Mouse (Mus musculus) left cerebral cortex, adult 2 months (tissue): ENCODE results near the gene Car7. TPM values are rescaled to one million over a fixed set of nuclear protein-coding genes. Genes with fewer than 3 reads are reported as not detected.
A peak's percentile ranks its signal among the peaks of the same experiment; 100 is the strongest.

Experiments
- DNase-seq, 2 experiments: peaks; one replicate each; pipeline ENCODE4 v3.0.0; 2021 to 2022; ENCODE audit warnings: low spot score in 2 of 2, mixed read lengths in 1 of 2; ENCODE audit errors: extremely low spot score in 1 of 2
- H3K27ac ChIP-seq: fragments of 200-600 bp; 2 replicates; pipeline ENCODE4 v1.8.1; 2022
- H3K4me3 ChIP-seq: fragments of 200-600 bp; 2 replicates; pipeline ENCODE4 v1.8.1; 2022
- CTCF ChIP-seq: fragments of 200-600 bp; IDR thresholded peaks from 2 replicates; pipeline ENCODE4 v1.8.1; 2022; ENCODE audit warnings: antibody characterized with exemption, mild to moderate bottlenecking, moderate library complexity
- intact Hi-C: fragments of 180-260 bp; cut with DNase I; formaldehyde crosslinking; loops from one replicate; pipeline ENCODE4 v1.15.1; 2025
- total RNA-seq, 2 experiments: library from RNA; stranded (reverse); gene quantifications; 2 replicates each; pipeline ENCODE4 v1.2.3; 2021

Gene Car7
- total RNA-seq, 2 experiments from 2014 or later, result 31.9 to 32.3 TPM

DNA sequence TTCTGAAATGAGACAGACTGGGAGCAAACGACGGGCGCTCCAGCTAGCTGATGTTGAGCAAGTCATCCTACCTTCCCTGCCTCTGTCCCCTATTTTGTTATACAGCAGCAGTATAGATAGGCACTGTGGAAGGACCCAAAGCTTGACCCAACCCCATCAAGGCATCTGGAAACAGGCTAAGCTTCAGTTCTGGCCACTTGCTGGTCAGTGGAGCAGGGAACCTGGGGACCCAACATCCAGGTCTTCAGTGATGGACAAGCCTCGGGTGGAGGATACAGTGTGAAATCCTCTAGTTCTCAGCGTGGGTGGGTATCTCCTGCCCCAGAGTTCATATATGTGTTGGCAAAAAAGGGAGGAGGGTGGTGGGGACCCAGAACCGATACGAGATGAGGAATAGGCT, 5.7 kb downstream of the Car7 start:
- intact Hi-C loops, result no loop called here
- peak overlapping the region; percentile 98 for H3K27ac ChIP-seq
- H3K4me3 ChIP-seq, result peak overlapping the region; percentile 65
- DNase-seq, result no peak
- TF ChIP-seq CTCF, result no peak

DNA sequence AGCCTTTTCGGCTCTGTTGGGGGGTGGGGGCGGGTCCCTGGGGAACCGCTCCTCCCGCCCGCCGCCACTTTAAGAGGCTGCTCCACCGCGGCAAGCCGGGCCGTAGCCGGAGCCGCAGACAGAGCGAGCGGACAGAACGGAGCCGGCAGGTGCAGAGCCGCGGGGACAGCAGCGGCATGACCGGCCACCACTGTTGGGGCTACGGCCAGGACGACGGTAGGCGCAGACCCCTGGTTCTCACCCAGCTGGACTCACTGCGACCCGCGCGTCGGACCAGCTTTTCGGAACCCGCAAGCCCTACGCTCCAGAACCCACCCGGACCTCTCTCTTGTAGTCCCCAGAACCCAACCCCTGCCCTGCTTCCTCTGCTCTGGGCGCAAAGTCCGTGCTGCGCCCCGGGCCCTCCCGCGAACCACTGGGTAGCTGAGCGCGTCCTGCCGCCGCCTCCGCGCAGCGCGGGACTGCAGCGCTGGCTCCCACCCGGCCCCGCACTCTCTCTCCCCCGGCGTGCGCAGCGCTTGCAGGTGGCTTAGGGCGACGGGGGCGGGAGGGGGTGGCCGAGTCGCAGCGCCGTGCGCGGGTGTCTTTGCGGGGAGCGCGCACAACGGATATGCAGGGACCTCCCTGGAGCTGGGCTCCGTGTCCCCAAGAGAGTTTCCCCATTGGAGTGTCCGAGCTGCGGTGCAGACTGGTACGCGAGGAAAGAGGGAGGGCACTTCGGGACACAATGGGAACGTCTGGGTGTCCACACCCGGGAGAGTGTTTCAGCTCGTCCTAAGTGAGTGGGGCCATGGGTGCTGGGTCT, 6.4 kb downstream of the Car7 start:
- TF ChIP-seq CTCF, result no peak
- intact Hi-C loops, result no loop called here
- DNase-seq, result peak; percentile 51 to 70
- H3K4me3 ChIP-seq, result peak overlapping the region; percentile 65
- H3K27ac ChIP-seq, result peak overlapping the region; percentile 98

DNA sequence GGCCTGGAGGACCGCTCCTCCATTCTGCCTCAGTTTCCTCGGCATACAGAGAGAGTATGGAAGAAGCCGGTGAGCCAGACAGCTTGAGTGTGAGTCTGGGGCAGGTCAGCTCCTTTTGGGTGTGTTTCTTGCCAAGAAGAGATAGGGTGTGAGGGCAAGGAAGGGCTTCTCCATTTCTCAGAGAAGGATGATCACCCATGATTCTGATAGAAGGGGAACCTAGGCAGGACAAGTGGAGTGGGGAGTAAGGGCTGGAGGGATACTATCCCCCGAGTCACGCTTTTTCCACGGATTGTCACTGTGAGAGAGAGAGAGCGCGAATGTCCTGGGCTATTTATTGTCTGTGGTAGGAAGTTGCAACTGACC, 7.0 kb downstream of the Car7 start:
- intact Hi-C loops, result no loop called here
- Histone ChIP-seq H3K27ac (peak overlapping the region; percentile 98), H3K4me3 (peak overlapping the region; percentile 65)
- no peak for TF ChIP-seq CTCF
- DNase-seq, result no peak

DNA sequence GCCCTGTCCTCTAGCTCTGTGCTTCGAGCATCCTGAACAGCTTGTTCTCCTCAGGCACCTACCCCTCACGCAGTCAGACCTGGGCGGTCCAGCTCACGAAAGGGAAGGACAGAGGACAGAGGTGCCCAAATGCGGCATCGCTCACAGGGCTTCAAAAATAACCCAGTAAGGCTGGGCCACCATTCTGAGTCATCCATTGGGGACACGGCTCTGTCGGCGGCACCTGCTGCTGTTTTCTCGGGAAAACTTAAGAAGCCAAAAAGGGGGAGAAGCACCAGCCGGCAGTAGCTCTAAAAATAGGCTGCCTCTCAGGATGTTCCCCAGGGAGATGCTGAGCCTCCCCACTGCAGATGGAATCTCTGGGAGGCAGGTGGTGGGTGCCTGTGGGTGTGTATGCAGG, 7.7 kb downstream of the Car7 start:
- Histone ChIP-seq H3K27ac (peak overlapping the region; percentile 98), H3K4me3 (peak overlapping the region; percentile 65)
- peak; percentile 68 to 75 for DNase-seq
- intact Hi-C loops, result loop anchor here (1.0 kb wide), 1 partner anchor 131 kb away; no protein-coding TSS in a partner anchor
- no peak for TF ChIP-seq CTCF

DNA sequence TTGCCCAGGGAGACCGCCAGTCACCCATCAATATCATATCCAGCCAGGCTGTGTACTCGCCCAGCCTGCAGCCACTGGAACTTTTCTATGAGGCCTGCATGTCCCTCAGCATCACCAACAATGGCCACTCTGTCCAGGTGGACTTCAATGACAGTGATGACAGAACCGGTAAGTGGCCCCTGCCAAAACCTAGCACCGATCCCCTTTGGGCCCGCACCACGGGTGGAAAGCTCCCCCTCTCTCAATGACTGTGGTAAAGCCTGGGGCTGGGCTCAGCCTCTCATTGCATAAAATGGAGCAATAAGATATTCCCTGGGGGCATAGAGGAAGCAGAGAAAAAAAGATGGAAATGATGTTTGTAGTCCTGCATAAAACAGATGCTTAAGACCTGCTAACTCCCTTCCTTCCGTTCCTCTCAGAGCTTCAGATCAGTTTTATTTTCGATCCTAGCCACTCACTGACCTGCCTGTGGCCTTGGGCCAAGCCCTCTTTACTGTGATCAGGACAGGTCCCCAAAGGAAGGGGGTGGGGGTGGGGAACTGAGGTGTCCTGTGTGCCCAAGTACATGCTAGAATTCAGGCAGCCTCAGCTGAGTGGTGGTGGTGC, 9.1 kb downstream of the Car7 start:
- no peak for DNase-seq
- Histone ChIP-seq H3K27ac (no peak overlapping the region), H3K4me3 (no peak overlapping the region; the same call in 1 of the 2 replicates)
- intact Hi-C loops, result no loop called here
- no peak for TF ChIP-seq CTCF

DNA sequence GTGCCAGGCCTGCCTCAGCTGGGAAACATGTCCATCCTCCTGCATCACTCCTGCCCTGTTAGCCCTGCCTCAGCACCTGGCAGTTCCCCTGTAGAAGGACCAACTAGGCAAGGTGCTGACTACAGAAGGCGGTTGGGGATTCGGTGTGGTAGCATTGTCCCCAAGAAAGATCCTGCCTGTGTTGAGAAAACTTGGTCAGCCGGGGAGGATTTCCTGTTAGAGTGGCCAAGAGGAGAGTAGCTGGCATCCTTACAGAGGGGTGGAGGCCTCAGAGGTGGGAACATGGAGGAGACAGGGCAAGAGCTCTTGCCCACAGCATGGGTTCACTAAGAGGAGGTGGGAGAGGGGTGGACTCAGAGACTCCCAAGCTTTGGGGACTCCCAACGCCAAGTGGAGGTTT, 20.7 kb downstream of the Car7 start:
- no peak overlapping the region for H3K4me3 ChIP-seq
- DNase-seq, result no peak
- intact Hi-C loops, result no loop called here
- H3K27ac ChIP-seq, result no peak overlapping the region
- no peak for TF ChIP-seq CTCF

DNA sequence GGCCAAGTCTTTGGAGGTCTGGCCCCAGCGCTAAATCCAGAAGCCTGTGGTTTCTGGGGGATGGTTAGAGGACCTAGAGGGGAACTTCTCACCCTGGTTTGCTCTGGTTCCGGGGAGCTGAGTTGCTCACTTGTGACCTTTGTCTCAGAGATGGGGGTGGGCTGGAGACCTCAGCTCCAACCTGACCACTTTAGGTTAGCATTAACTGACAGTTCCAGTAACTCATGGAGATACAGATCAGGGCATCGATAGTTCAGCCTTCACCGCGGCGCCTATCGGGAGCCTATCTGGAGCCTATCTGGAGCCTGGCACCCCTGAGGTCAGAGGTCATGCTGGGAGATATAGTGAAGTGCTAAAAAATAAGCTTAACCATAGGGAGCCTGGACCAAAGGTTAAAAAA, 22.7 kb downstream of the Car7 start:
- Histone ChIP-seq H3K27ac (no peak overlapping the region), H3K4me3 (no peak overlapping the region)
- intact Hi-C loops, result no loop called here
- no peak for TF ChIP-seq CTCF
- DNase-seq, result no peak

DNA sequence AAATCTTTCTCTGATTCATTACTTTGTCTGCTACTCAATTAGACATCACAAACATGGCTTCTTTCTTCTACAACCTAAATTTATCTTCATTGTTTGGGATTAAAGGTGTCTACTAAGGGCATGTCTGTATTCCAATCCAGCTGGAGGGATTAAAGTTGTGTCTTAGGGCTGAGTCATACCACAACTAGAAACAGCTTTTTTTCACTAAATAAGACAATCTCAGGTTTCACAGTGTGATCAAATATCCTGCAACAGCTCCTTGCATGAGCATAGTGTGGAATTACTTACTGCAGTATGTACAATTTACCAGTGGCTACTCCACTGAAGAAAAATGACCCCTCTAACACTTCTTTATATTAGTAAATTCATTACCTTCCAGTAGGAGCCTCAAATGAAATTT, 26.2 kb downstream of the Car7 start:
- DNase-seq, result no peak
- Histone ChIP-seq H3K4me3 (no peak overlapping the region), H3K27ac (no peak overlapping the region)
- no peak for TF ChIP-seq CTCF
- intact Hi-C loops, result no loop called here

DNA sequence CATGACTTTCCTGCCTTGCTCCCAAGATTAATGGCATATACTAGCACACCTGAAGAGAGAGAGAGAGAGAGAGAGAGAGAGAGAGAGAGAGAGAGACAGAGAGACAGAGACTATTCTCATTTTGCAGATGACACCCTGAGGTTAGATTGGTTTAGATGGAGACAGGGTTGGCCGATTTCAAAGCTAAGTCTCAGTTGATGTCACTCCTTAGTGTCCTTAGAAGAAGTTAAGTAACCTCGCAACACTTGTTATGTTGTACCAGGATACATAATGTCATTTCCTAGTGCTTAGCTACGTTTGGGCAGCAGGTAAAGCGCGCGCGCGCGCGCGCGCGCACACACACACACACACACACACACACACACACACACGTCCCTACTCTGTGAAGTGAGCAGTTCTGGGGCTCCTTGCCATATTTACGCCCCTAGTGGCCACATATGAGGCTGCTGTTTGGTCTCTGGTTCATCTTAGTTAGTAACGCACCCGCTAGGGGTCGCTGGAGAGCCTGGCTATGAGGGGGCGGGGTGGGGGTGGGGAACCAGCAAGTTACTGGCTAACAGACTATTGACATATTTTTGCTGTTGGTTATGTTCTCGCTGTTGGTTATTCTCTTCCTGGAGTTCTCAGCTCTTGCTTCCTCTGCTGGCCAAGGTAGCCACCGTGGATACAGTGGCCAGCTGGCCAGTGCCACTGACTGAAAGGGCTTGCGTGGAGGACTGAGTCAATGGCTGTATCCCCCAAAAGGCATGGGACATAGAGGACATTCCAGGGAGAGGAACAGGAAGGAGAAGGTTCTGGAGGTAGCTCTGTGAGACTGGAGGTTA, 30.4 kb downstream of the Car7 start:
- Histone ChIP-seq H3K27ac (no peak overlapping the region), H3K4me3 (no peak overlapping the region)
- peak; percentile 76 for TF ChIP-seq CTCF
- intact Hi-C loops, result no loop called here
- peak; percentile 75 to 79 for DNase-seq

DNA sequence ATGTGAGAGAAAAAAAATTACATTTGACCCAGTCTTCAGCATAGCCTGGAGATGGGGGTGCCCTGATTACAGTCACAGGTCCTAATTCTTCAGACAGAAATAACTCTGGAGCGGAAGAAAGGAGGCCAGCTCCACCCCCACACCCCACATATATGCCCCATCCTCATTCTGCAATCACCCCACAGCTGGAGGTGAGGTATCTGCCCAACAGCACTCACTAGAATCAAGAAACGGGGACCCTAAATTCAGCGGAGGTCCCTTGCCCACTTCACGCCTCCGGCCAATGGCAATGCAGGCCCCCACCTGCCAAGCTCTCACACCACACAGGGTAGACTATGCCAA, 30.9 kb downstream of the Car7 start:
- intact Hi-C loops, result no loop called here

DNA sequence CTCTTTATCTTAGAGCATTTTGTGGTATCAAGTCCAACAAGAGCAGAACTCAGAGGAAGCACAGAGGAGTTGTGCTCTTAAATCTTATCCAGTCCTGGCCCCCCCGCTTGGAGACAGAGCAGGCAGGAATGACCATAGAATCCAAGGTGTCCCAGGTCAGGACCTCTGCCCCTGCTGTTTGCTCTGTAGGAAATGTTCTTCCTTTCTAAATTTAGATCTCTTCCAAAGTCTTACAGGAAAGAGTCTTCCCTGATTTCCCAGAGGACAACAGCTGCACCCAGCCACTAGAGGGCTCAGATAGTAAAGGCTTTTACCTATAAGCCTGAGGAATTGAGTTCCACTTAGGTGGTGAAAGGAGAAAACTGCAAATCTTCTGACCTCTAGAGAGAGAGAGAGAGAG, 35.1 kb downstream of the Car7 start:
- no peak overlapping the region for H3K27ac ChIP-seq
- no peak overlapping the region for H3K4me3 ChIP-seq
- no peak for DNase-seq
- intact Hi-C loops, result no loop called here
- TF ChIP-seq CTCF, result peak; percentile 61

More for the DNA sequence above, 30.9 kb downstream of the Car7 start:
- TF ChIP-seq CTCF, result no peak
- Histone ChIP-seq H3K27ac (no peak overlapping the region), H3K4me3 (no peak overlapping the region)
- no peak for DNase-seq
